Mouse (Mus musculus): ENCODE measurements around the gene Igf2bp2.

DNA sequence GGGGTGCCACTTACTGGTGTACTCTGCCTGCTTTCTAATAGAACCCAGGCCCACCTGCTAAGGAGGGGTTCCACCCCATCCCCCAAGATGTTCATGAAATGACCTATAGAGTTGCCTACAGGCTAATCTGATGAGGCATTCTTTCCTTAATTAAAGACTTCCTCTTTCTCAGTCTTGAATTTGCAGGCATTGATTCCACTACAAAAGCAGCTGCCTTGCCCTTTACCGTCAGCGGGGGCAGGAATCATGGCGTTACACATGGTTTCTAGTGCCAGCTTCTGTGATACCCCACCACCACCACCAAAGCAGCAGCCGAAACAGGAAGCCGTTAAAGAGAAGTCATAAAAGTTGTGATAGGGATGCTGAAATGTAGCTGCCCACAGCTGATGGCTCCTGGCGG, 47.0 kb downstream of the Igf2bp2 start:
- TF ChIP-seq GATA1 (IDR thresholded peaks at IDR 0.05; ENCODE audit: borderline replicate concordance, low read length): no peak
- no peak for TF ChIP-seq FLI1 (IDR thresholded peaks at IDR 0.05; ENCODE audit: low read length)
